ENCODE assay signal across 1 mouse cellular context in the genomic region with DNA sequence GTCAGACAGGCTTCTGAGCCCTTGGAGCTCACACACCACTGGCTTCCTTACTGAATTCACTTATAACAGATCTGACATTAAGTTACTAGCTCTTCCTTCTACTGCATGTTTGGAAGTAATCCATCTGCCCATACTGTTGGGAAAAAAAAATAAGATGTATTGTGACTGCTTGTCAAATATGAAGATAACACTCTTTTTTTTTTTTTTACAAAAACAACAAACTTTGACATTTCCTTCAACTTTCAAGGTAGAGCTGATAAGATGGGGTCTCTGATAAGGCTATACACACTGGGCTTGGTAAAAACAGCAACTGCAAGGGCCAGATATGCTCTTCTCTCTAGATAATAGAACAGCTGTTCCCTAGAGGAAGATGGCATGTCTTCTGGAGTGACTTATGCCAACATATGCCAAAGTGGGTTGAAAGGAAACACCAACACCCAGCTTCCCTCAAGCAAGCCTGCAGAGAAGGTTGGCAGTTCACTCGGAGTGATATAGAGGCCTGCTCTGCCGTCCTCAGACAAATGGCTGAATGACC.
TF ChIP-seq lines count a peak whose summit lies in the region.

No protein-coding gene starts in this region.

TF ChIP-seq in MEL, 35 proteins besides CTCF, POLR2A, EP300 and RAD21:
- TF ChIP-seq MEF2A (IDR thresholded peaks at IDR 0.05; ENCODE audit: extremely low read depth, insufficient replicate concordance, low read depth, low read length, poor library complexity, severe bottlenecking), result no peak
- TF ChIP-seq ZNF384 (IDR thresholded peaks at IDR 0.05; ENCODE audit: low read depth, low read length), result peak; percentile 97
- no peak for TF ChIP-seq E2F4 (IDR thresholded peaks at IDR 0.05; ENCODE audit: borderline replicate concordance, low read depth, low read length)
- peak; percentile 54 for TF ChIP-seq SIN3A (IDR thresholded peaks at IDR 0.05; ENCODE audit: low read length)
- TF ChIP-seq GATA1 (IDR thresholded peaks at IDR 0.05; ENCODE audit: low read depth, low read length), result peak; percentile 91
- TF ChIP-seq POLR2AphosphoS2 (IDR thresholded peaks at IDR 0.05; ENCODE audit: low read length), result no peak
- peak; percentile 38; the same call in 1 of the 2 replicates for TF ChIP-seq MXI1 (IDR thresholded peaks at IDR 0.05; ENCODE audit: low read depth, low read length)
- TF ChIP-seq TAL1 (IDR thresholded peaks at IDR 0.05; ENCODE audit: low read length), result no peak
- TF ChIP-seq TCF12 (IDR thresholded peaks at IDR 0.05; ENCODE audit: low read depth, low read length), result peak; percentile 96
- no peak for TF ChIP-seq MYB (IDR thresholded peaks at IDR 0.05; ENCODE audit: low read depth, low read length)
- TF ChIP-seq ZC3H11A (IDR thresholded peaks at IDR 0.05; ENCODE audit: low read depth, low read length), result no peak
- no peak for TF ChIP-seq USF2 (IDR thresholded peaks at IDR 0.05; ENCODE audit: borderline replicate concordance in 1 of 2, insufficient read depth in 1 of 2, low read depth in 1 of 2, low read length in 2 of 2)
- peak; percentile 49; the same call in 1 of the 2 replicates for TF ChIP-seq ZKSCAN1 (IDR thresholded peaks at IDR 0.05; ENCODE audit: low read depth, low read length)
- 0 out of 2 replicates have a peak, but pooled peaks have one; percentile 9 for TF ChIP-seq GABPA (IDR thresholded peaks at IDR 0.05; ENCODE audit: low read depth, low read length)
- peak; percentile 58; the same call in 1 of the 2 replicates for TF ChIP-seq RCOR1 (IDR thresholded peaks at IDR 0.05; ENCODE audit: low read depth, low read length)
- TF ChIP-seq MAFK (IDR thresholded peaks at IDR 0.05; ENCODE audit: borderline replicate concordance, low read depth, low read length), result 0 out of 2 replicates have a peak, but pooled peaks have one; percentile 24
- TF ChIP-seq MAZ (IDR thresholded peaks at IDR 0.05; ENCODE audit: low read depth, low read length), result no peak
- no peak for TF ChIP-seq NRF1 (IDR thresholded peaks at IDR 0.05; ENCODE audit: insufficient read depth, low read depth, low read length, poor library complexity, severe bottlenecking)
- 0 out of 2 replicates have a peak, but pooled peaks have one; percentile 26 for TF ChIP-seq KAT2A (conservative IDR thresholded peaks at IDR 0.05; ENCODE audit: low read depth, low read length)
- peak; percentile 97 for TF ChIP-seq ETS1 (IDR thresholded peaks at IDR 0.05; ENCODE audit: low read depth, low read length)
- TF ChIP-seq BHLHE40 (IDR thresholded peaks at IDR 0.05; ENCODE audit: borderline replicate concordance, low read depth, low read length), result peak; percentile 51; the same call in 1 of the 2 replicates
- 0 out of 2 replicates have a peak, but pooled peaks have one; percentile 56 for TF ChIP-seq ZMIZ1 (IDR thresholded peaks at IDR 0.05; ENCODE audit: low read depth, low read length)
- TF ChIP-seq SMC3 (IDR thresholded peaks at IDR 0.05; ENCODE audit: low read depth, low read length), result no peak
